Mouse (Mus musculus): ENCODE measurements around the gene Tgm7. TPM values are rescaled to one million over a fixed set of nuclear protein-coding genes. Genes with fewer than 3 reads are reported as not detected.
"Not testable (repeated sequence)": the region's sequence is repeated elsewhere in the genome, so short reads cannot be mapped to it uniquely, and the experiment has no call there.

The Tgm7 gene
- total and polyA plus RNA-seq, 2 experiments from 2014 or later, result not detected

DNA sequence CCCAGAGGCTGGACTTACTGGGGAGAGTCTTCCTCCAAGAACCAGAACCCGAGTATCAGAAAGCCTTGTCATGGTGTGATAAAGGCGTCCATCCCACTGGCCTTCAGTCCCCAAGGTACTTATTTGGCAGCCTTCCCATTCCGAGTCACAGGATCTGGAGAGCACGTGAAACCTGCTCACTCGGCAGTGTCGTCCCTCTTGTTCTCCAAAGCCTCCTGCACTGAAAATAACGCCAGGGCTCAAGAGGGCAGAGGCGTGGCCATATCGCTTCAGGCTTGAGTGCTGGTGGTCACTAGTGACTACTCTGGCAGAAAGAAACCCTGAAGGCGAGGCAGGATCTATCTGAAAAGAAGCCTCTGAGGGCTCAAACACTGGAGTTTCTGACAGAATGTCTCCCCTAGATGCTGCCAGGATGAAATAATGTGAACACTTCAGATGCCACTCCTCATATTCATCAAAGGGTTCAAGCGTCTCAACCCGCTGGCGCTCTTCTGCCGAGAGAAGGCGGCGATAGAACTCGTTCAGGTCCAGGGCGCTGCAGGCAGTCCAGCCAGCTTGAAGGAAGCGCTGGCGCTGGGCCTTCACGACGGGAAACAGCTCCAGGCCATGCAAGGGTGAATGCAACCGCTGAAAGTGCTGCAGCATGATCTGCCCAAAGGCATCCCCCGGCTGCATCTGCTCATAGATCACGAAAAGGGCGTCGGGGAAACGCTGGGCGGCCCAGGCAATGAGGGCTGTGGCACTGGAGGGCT lies 29.8 kb upstream of the Tgm7 start:
- peak overlapping the region; percentile 99 for H3K27ac ChIP-seq
- H3K4me3 ChIP-seq (ENCODE audit: low read length), result peak overlapping the region; percentile 77
- no peak; the same call in 1 of the 2 replicates for TF ChIP-seq CTCF (IDR thresholded peaks at IDR 0.05; ENCODE audit: low read depth)
- H3K27me3 ChIP-seq (ENCODE audit: insufficient read depth, low read length), result no peaks in the 10 kb centered on the region
- DNase-seq (ENCODE audit: low spot score), result peak; percentile 61
- H3K9me3 ChIP-seq (ENCODE audit: low read length), result no peaks in the 10 kb centered on the region
- WGBS, result 33% methylated on average over 29 of the region's 29 CpGs
- no peaks in the 10 kb centered on the region for H3K36me3 ChIP-seq (ENCODE audit: insufficient read depth, low read length)
- peaks cover 16% of the 10 kb centered on the region for H3K4me1 ChIP-seq (ENCODE audit: insufficient read depth, low read length)
- peak overlapping the region; percentile 92 for H3K9ac ChIP-seq (replicated peaks; ENCODE audit: low read length)
- ATAC-seq, result no peak
- H3K4me2 ChIP-seq (ENCODE audit: low read depth, low read length), result peak overlapping the region; percentile 73

DNA sequence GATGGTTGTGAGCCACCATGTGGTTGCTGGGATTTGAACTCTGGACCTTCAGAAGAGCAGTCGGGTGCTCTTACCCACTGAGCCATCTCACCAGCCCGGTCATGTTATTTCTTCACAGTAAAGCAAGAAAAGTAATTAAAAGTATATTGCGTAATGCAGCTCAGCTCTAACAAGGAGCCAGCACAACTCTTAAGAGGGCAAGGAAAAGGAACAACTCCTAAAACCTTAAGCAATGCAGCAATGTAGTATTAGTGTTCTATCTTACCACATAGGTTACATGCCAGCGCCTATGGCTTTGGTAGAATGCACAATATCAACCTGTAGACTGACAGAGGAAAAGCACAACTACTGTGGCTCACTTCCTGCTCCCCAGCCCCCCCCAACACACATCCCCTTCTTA lies 27.8 kb upstream of the Tgm7 start:
- H3K27ac ChIP-seq, result no peak overlapping the region
- TF ChIP-seq CTCF (IDR thresholded peaks at IDR 0.05; ENCODE audit: low read depth), result no peak
- 96% methylated on average over 4 of the region's 4 CpGs for WGBS
- no peaks in the 10 kb centered on the region for H3K27me3 ChIP-seq (ENCODE audit: insufficient read depth, low read length)
- no peak overlapping the region for H3K9ac ChIP-seq (replicated peaks; ENCODE audit: low read length)
- no peaks in the 10 kb centered on the region for H3K36me3 ChIP-seq (ENCODE audit: insufficient read depth, low read length)
- DNase-seq (ENCODE audit: low spot score) (no peak), ATAC-seq (no peak)
- H3K9me3 ChIP-seq (ENCODE audit: low read length), result no peaks in the 10 kb centered on the region
- H3K4me3 ChIP-seq (ENCODE audit: low read length), result no peak overlapping the region
- no peak overlapping the region for H3K4me2 ChIP-seq (ENCODE audit: low read depth, low read length)
- peaks cover 16% of the 10 kb centered on the region for H3K4me1 ChIP-seq (ENCODE audit: insufficient read depth, low read length)

DNA sequence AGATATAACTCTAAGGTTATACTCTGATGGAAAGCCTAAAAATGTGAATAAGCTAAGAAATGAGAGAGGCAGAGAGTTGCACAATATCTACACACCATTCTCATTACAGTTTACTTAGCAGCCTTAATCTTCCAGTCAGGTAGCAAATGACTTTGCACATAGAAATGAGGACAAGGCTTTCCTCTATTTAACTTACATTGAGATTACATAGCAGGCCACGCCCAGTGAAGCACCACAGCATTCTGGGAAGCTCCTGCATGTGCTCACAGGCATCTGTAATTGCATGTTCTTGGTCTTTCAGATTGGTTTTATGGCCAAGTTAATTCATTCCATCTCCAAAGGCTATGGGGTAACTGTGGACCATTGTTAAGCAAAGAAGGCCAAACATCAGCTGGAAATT lies 23.2 kb upstream of the Tgm7 start:
- no peaks in the 10 kb centered on the region for H3K27me3 ChIP-seq (ENCODE audit: insufficient read depth, low read length)
- H3K36me3 ChIP-seq (ENCODE audit: insufficient read depth, low read length), result no peaks in the 10 kb centered on the region
- no peak overlapping the region for H3K27ac ChIP-seq
- H3K9me3 ChIP-seq (ENCODE audit: low read length), result no peaks in the 10 kb centered on the region
- ATAC-seq (no peak), DNase-seq (ENCODE audit: low spot score) (no peak)
- H3K9ac ChIP-seq (replicated peaks; ENCODE audit: low read length), result no peak overlapping the region
- 82% methylated on average over 1 of the region's 1 CpGs for WGBS
- no peak for TF ChIP-seq CTCF (IDR thresholded peaks at IDR 0.05; ENCODE audit: low read depth)
- H3K4me2 ChIP-seq (ENCODE audit: low read depth, low read length), result no peak overlapping the region
- H3K4me3 ChIP-seq (ENCODE audit: low read length), result no peak overlapping the region
- no peaks in the 10 kb centered on the region; the same call in none of the 2 replicates for H3K4me1 ChIP-seq (ENCODE audit: insufficient read depth, low read length)

DNA sequence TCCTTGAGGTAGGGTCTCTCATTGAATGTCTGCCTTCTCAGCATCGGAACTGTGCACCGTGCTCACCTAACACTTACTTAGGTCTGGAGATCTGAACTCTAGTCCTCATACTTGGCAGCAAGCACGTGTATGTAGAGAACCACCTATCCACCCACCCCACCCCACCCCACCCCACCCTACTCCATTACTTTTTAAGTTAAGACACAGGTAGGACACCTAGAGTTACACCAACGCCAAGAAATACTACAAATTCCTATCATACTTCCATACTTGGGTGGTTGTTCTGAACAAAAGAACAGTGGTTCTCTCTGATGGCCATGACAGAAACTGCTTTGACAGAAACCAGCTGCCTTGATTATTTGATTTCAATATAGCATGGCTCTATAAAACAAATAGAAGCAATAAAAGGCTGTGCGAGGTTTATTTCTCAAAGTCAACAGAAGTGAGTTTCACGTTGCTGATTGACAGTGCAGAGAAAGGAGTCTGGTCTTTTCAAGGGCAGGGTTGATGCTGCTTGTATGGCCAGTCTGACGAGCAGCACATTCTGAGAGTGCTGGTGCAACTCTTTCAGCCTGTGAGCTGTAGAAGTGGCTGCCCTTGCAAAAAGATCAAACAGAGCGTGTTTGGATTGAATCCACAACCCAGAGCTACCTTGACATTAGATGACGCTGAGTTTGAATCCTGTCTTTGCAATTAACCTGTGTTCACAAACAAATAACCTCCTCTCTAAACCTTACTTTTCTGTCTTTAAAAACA lies 19.4 kb upstream of the Tgm7 start:
- no peak overlapping the region for H3K9ac ChIP-seq (replicated peaks; ENCODE audit: low read length)
- no peaks in the 10 kb centered on the region for H3K9me3 ChIP-seq (ENCODE audit: low read length)
- no peak overlapping the region for H3K4me3 ChIP-seq (ENCODE audit: low read length)
- H3K4me2 ChIP-seq (ENCODE audit: low read depth, low read length), result no peak overlapping the region
- WGBS, result 73% methylated on average over 9 of the region's 9 CpGs
- no peaks in the 10 kb centered on the region for H3K36me3 ChIP-seq (ENCODE audit: insufficient read depth, low read length)
- ATAC-seq (no peak), DNase-seq (ENCODE audit: low spot score) (no peak)
- H3K4me1 ChIP-seq (ENCODE audit: insufficient read depth, low read length), result no peaks in the 10 kb centered on the region
- TF ChIP-seq CTCF (IDR thresholded peaks at IDR 0.05; ENCODE audit: low read depth), result no peak
- H3K27ac ChIP-seq, result no peak overlapping the region
- no peaks in the 10 kb centered on the region for H3K27me3 ChIP-seq (ENCODE audit: insufficient read depth, low read length)

DNA sequence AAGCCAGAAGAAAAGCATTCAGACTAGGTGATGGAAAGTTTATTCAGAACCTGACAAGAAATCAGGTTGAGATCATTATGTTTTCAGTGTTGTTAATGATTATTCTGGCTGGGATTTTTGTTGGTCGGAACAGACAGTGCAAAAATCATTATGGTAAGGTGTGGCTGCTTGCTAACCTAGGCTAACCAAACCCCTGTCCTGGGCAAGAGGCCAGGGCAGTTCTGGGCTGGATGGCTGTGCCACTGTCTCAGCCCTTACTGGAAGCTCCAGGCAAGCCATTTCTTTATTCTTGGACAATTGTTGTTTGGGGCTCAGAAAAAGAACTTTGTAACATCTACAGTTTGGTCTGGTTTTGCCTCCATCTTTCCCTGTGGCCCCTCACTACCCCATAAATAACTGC lies 17.9 kb upstream of the Tgm7 start:
- WGBS, result 90% methylated on average over 1 of the region's 1 CpGs
- H3K4me1 ChIP-seq (ENCODE audit: insufficient read depth, low read length), result no peaks in the 10 kb centered on the region
- no peak for ATAC-seq

DNA sequence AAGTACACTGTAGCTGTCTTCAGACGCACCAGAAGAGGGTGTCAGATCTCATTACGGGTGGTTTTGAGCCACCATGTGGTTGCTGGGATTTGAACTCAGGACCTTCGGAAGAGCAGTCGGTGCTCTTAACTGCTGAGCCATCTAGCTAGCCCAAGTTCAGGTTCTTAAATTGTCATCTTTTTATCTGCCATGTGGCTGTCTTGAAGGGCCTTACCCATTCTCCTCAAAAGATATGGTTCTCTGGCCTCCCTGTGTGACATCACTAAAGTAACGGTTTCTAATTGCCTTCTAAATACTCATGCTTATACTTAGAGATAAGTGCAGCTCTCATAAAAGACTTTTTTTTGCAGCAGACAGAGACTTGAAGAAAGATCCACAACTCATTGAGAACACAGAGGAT lies 16.7 kb upstream of the Tgm7 start:
- 94% methylated on average over 5 of the region's 5 CpGs for WGBS
- H3K4me3 ChIP-seq (ENCODE audit: low read length); H3K4me1 ChIP-seq (ENCODE audit: insufficient read depth, low read length); H3K27ac ChIP-seq; H3K4me2 ChIP-seq (ENCODE audit: low read depth, low read length); H3K36me3 ChIP-seq (ENCODE audit: insufficient read depth, low read length); H3K9me3 ChIP-seq (ENCODE audit: low read length); ATAC-seq; DNase-seq (ENCODE audit: low spot score); H3K9ac ChIP-seq (replicated peaks; ENCODE audit: low read length); H3K27me3 ChIP-seq (ENCODE audit: insufficient read depth, low read length): not testable (repeated sequence)

More for the DNA sequence above, 17.9 kb upstream of the Tgm7 start:
- TF ChIP-seq CTCF (IDR thresholded peaks at IDR 0.05; ENCODE audit: low read depth), result no peak
- Histone ChIP-seq H3K4me3 (ENCODE audit: low read length) (no peak overlapping the region), H3K27ac (no peak overlapping the region), H3K27me3 (ENCODE audit: insufficient read depth, low read length) (no peaks in the 10 kb centered on the region), H3K9me3 (ENCODE audit: low read length) (no peaks in the 10 kb centered on the region), H3K9ac (replicated peaks; ENCODE audit: low read length) (no peak overlapping the region), H3K36me3 (ENCODE audit: insufficient read depth, low read length) (no peaks in the 10 kb centered on the region), H3K4me2 (ENCODE audit: low read depth, low read length) (no peak overlapping the region)
- DNase-seq (ENCODE audit: low spot score), result no peak

DNA sequence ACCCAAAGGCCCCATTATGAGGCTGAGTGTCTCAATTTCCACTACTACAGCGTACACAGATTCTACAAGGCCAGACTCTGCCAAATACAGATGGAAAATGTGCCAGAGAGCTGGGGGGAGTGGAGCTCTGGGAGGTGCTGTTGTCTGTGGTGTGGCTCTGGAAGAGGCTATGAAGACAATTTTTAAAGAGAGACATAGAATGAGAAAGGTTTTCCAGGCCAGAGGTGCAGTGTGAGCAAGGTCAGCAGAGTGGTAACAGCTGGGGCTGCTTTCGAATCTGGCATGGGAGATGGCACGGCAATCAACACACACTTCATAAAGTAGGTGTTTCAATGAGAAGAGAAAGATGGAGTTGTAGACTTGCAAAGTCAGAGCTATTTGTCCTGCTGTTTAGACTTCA lies 9.7 kb upstream of the Tgm7 start:
- no peak for TF ChIP-seq CTCF (IDR thresholded peaks at IDR 0.05; ENCODE audit: low read depth)
- ATAC-seq (no peak), DNase-seq (ENCODE audit: low spot score) (no peak)
- Histone ChIP-seq H3K27me3 (ENCODE audit: insufficient read depth, low read length) (no peaks in the 10 kb centered on the region), H3K9ac (replicated peaks; ENCODE audit: low read length) (no peak overlapping the region), H3K36me3 (ENCODE audit: insufficient read depth, low read length) (no peaks in the 10 kb centered on the region), H3K9me3 (ENCODE audit: low read length) (no peaks in the 10 kb centered on the region), H3K4me2 (ENCODE audit: low read depth, low read length) (no peak overlapping the region), H3K4me1 (ENCODE audit: insufficient read depth, low read length) (no peaks in the 10 kb centered on the region), H3K4me3 (ENCODE audit: low read length) (no peak overlapping the region), H3K27ac (no peak overlapping the region)
- 87% methylated on average over 3 of the region's 3 CpGs for WGBS
